Comparison of ENCODE assay signal across 24 mouse cellular contexts in genomic region chr2:181588229-181588780, GRCm38 (mm10). TPM values are rescaled to one million over a fixed set of nuclear protein-coding genes. Genes with fewer than 3 reads are reported as not detected.
DNase-seq lines count a peak whose midpoint lies in the region; ATAC-seq and TF ChIP-seq lines count a peak whose summit lies in the region.
"Had no signal": no experiment of that assay in that cellular context is flagged by ENCODE, and none has a peak within 500 bp of the region (broad histone marks: within the 10 kb centered on the region; RNA-seq: fewer than 3 reads in every experiment).

No protein-coding gene starts in this region.

- no peak overlapping the region for H3K9ac ChIP-seq in liver, postnatal 0 days (replicated peaks)
- no peak overlapping the region for H3K9ac ChIP-seq in liver, embryonic 12.5 days
- H3K9ac ChIP-seq: embryonic facial prominence, embryonic 12.5 days; forebrain, postnatal 0 days; heart, embryonic 15.5 days; hindbrain, embryonic 14.5 days; kidney, embryonic 15.5 days; limb, embryonic 15.5 days; liver, embryonic 14.5 days; lung, embryonic 14.5 days; stomach, embryonic 15.5 days had no signal

- no peak for TF ChIP-seq POLR2A in cerebellum, adult 2 months (IDR thresholded peaks at IDR 0.05; ENCODE audit: borderline replicate concordance, insufficient read depth, low read length)

- 80% methylated on average over 11 of the region's 11 CpGs for WGBS in cerebellum, adult 2 months
- 90% methylated on average over 11 of the region's 11 CpGs for WGBS in heart, embryonic 10.5 days
- 87% methylated on average over 11 of the region's 11 CpGs for WGBS in liver, postnatal 0 days (ENCODE audit: insufficient replicate concordance)
- WGBS in liver, embryonic 12.5 days (ENCODE audit: insufficient replicate concordance): 84% methylated on average over 11 of the region's 11 CpGs

- no peak overlapping the region for H3K27ac ChIP-seq in cerebellum, adult 2 months (ENCODE audit: insufficient read depth, low read length)
- H3K27ac ChIP-seq in heart, embryonic 10.5 days: no peak overlapping the region
- H3K27ac ChIP-seq in liver, postnatal 0 days (ENCODE audit: low read depth): no peak overlapping the region
- no peak overlapping the region for H3K27ac ChIP-seq in liver, embryonic 12.5 days
- H3K27ac ChIP-seq: embryonic facial prominence, embryonic 12.5 days; forebrain, embryonic 10.5 days; heart, embryonic 15.5 days; hindbrain, embryonic 14.5 days; kidney, embryonic 15.5 days; limb, embryonic 10.5 days; limb, embryonic 15.5 days; liver, embryonic 14.5 days; stomach, embryonic 15.5 days had no signal

- intact Hi-C loops in heart, postnatal 10 days (cut with DNase I): no loop called here

- TF ChIP-seq EP300 in liver, postnatal 0 days (IDR thresholded peaks at IDR 0.05; ENCODE audit: low read depth): no peak

- DNase-seq in cerebellum, adult 2 months: peak; percentile 15 to 33
- no peak for DNase-seq in cerebellum, postnatal 4 days (ENCODE audit: low spot score in 2 of 2)
- peak; percentile 70 for DNase-seq in heart, embryonic 10.5 days (ENCODE audit: low spot score)
- DNase-seq in heart, postnatal 10 days: no peak
- DNase-seq in liver, postnatal 0 days: peak; percentile 13
- DNase-seq: forebrain, postnatal 0 days; kidney, adult 18-20 months; lung, embryonic 14.5 days; lung, postnatal 14 days; midbrain, embryonic 14.5 days; right cerebral cortex, postnatal 14 days; thymus, adult 18-20 months; thymus, postnatal 25 days had no signal

- no peaks in the 10 kb centered on the region for H3K27me3 ChIP-seq in cerebellum, adult 2 months (ENCODE audit: control insufficient read depth, insufficient read depth, low read length)
- H3K27me3 ChIP-seq in heart, embryonic 10.5 days (ENCODE audit: insufficient read depth, poor library complexity, severe bottlenecking): no peaks in the 10 kb centered on the region
- no peaks in the 10 kb centered on the region for H3K27me3 ChIP-seq in liver, postnatal 0 days (ENCODE audit: insufficient read depth, low read length)
- no peaks in the 10 kb centered on the region for H3K27me3 ChIP-seq in liver, embryonic 12.5 days (replicated peaks)
- H3K27me3 ChIP-seq: embryonic facial prominence, embryonic 12.5 days; heart, embryonic 15.5 days; kidney, embryonic 15.5 days; limb, embryonic 15.5 days; stomach, embryonic 15.5 days had no signal

- no peak for ATAC-seq in liver, postnatal 0 days
- no peak for ATAC-seq in liver, embryonic 12.5 days
- ATAC-seq: CD4-positive, CD25-positive, alpha-beta regulatory T cell, adult 4 months; forebrain, postnatal 0 days had no signal

- H3K9me3 ChIP-seq in heart, embryonic 10.5 days: no peaks in the 10 kb centered on the region
- no peaks in the 10 kb centered on the region for H3K9me3 ChIP-seq in liver, postnatal 0 days (ENCODE audit: low read length)
- H3K9me3 ChIP-seq in liver, embryonic 12.5 days (replicated peaks): no peaks in the 10 kb centered on the region
- H3K9me3 ChIP-seq: embryonic facial prominence, embryonic 12.5 days; forebrain, embryonic 10.5 days; heart, embryonic 15.5 days; kidney, embryonic 15.5 days; limb, embryonic 10.5 days; limb, embryonic 15.5 days; stomach, embryonic 15.5 days had no signal

- H3K4me1 ChIP-seq in cerebellum, adult 2 months (ENCODE audit: control insufficient read depth, insufficient read depth, low read length): peaks cover 27% of the 10 kb centered on the region
- peaks cover 27% of the 10 kb centered on the region for H3K4me1 ChIP-seq in heart, embryonic 10.5 days
- peaks cover 12% of the 10 kb centered on the region for H3K4me1 ChIP-seq in liver, postnatal 0 days (ENCODE audit: insufficient read depth)
- peaks cover 33% of the 10 kb centered on the region for H3K4me1 ChIP-seq in liver, embryonic 12.5 days

- no peak overlapping the region for H3K4me3 ChIP-seq in cerebellum, adult 2 months (replicated peaks; ENCODE audit: insufficient read depth, low read depth, low read length)
- no peak overlapping the region for H3K4me3 ChIP-seq in heart, embryonic 10.5 days
- H3K4me3 ChIP-seq in liver, postnatal 0 days (ENCODE audit: low read depth, low read length): no peak overlapping the region
- H3K4me3 ChIP-seq in liver, embryonic 12.5 days: no peak overlapping the region
- H3K4me3 ChIP-seq: embryonic facial prominence, embryonic 12.5 days; forebrain, embryonic 10.5 days; heart, embryonic 15.5 days; kidney, embryonic 15.5 days; limb, embryonic 10.5 days; limb, embryonic 15.5 days; stomach, embryonic 15.5 days had no signal

- H3K4me2 ChIP-seq in liver, postnatal 0 days (ENCODE audit: low read depth, low read length): no peak overlapping the region
- no peak overlapping the region for H3K4me2 ChIP-seq in liver, embryonic 12.5 days
- H3K4me2 ChIP-seq: embryonic facial prominence, embryonic 12.5 days; heart, embryonic 15.5 days; hindbrain, embryonic 14.5 days; kidney, embryonic 15.5 days; limb, embryonic 15.5 days; lung, embryonic 14.5 days; stomach, embryonic 15.5 days had no signal

- H3K36me3 ChIP-seq in heart, embryonic 10.5 days: peaks cover 74% of the 10 kb centered on the region
- H3K36me3 ChIP-seq in liver, postnatal 0 days (replicated peaks; ENCODE audit: insufficient read depth, low read length): peaks cover 46% of the 10 kb centered on the region
- H3K36me3 ChIP-seq in liver, embryonic 12.5 days: peaks cover 71% of the 10 kb centered on the region

- TF ChIP-seq CTCF in cerebellum, adult 2 months (IDR thresholded peaks at IDR 0.05; ENCODE audit: borderline replicate concordance, insufficient read depth, low read depth, low read length): no peak
- no peak for TF ChIP-seq CTCF in liver, postnatal 0 days (IDR thresholded peaks at IDR 0.05; ENCODE audit: low read depth)

RNA-seq across cellular contexts. Expression of gene Prpf6, which starts 3.4 kb away (rescaled TPM):
- 44.2 and 44.6 TPM in 2 replicates for polyA plus RNA-seq in cerebellum, adult 2 months (2012; rRNA removed)
- 56.1 and 62.9 TPM in 2 replicates for polyA plus RNA-seq in heart, embryonic 10.5 days (2016; fragmentation: Nextera tagmentation; extraction: Ambion mirVana)
- total RNA-seq in heart, postnatal 10 days (2021): 10 to 100 TPM; 37.0 to 41.1 TPM
- polyA plus RNA-seq in liver, postnatal 0 days (2015; fragmentation: Nextera tagmentation; extraction: Ambion mirVana): 16.7 and 17.5 TPM in 2 replicates
- polyA plus RNA-seq in liver, embryonic 12.5 days (2016; fragmentation: Nextera tagmentation; extraction: Ambion mirVana): 45.6 and 48.2 TPM in 2 replicates

RNA-seq across cellular contexts. Expression of gene Uckl1, which starts 3.6 kb away (rescaled TPM):
- 142 and 149 TPM in 2 replicates for polyA plus RNA-seq in cerebellum, adult 2 months (2012; rRNA removed)
- 67.3 and 83.6 TPM in 2 replicates for polyA plus RNA-seq in heart, embryonic 10.5 days (2016; fragmentation: Nextera tagmentation; extraction: Ambion mirVana)
- total RNA-seq in heart, postnatal 10 days (2021): 10 to 100 TPM; 43.3 to 47.1 TPM
- 20.3 and 22.8 TPM in 2 replicates for polyA plus RNA-seq in liver, postnatal 0 days (2015; fragmentation: Nextera tagmentation; extraction: Ambion mirVana)
- polyA plus RNA-seq in liver, embryonic 12.5 days (2016; fragmentation: Nextera tagmentation; extraction: Ambion mirVana): 30.7 and 32.7 TPM in 2 replicates

RNA-seq across cellular contexts. Expression of gene Zfp512b, which starts 4.3 kb away (rescaled TPM):
- 55.5 and 55.6 TPM in 2 replicates for polyA plus RNA-seq in cerebellum, adult 2 months (2012; rRNA removed)
- polyA plus RNA-seq in heart, embryonic 10.5 days (2016; fragmentation: Nextera tagmentation; extraction: Ambion mirVana): 36.0 and 37.0 TPM in 2 replicates
- total RNA-seq in heart, postnatal 10 days (2021): 10 to 100 TPM; 31.2 to 39.5 TPM
- polyA plus RNA-seq in liver, postnatal 0 days (2015; fragmentation: Nextera tagmentation; extraction: Ambion mirVana): 8.9 and 10.5 TPM in 2 replicates
- polyA plus RNA-seq in liver, embryonic 12.5 days (2016; fragmentation: Nextera tagmentation; extraction: Ambion mirVana): 22.2 and 23.4 TPM in 2 replicates

RNA-seq across cellular contexts. Expression of gene Samd10, which starts 10.7 kb away (rescaled TPM):
- 61.0 and 62.2 TPM in 2 replicates for polyA plus RNA-seq in cerebellum, adult 2 months (2012; rRNA removed)
- 15.0 and 16.6 TPM in 2 replicates for polyA plus RNA-seq in heart, embryonic 10.5 days (2016; fragmentation: Nextera tagmentation; extraction: Ambion mirVana)
- 1 to 10 TPM; 2.7 to 3.2 TPM for total RNA-seq in heart, postnatal 10 days (2021)
- polyA plus RNA-seq in liver, postnatal 0 days (2015; fragmentation: Nextera tagmentation; extraction: Ambion mirVana): 2.1 and 2.3 TPM in 2 replicates
- polyA plus RNA-seq in liver, embryonic 12.5 days (2016; fragmentation: Nextera tagmentation; extraction: Ambion mirVana): 2.8 and 3.0 TPM in 2 replicates

Comparison
In these comparisons a context has a peak if more than half of its experiments do, and no peak if none do; other contexts are left out.
1. DNase-seq: peak in cerebellum, adult 2 months (2 of 2), heart, embryonic 10.5 days (single experiment) and liver, postnatal 0 days (single experiment); none in cerebellum, postnatal 4 days (0 of 2) and heart, postnatal 10 days (0 of 2).